Mouse (Mus musculus): Measurements from ENCODE around the gene Vmn1r2.
"Not testable (repeated sequence)": the region's sequence is repeated elsewhere in the genome, so short reads cannot be mapped to it uniquely, and the experiment has no call there.

Vmn1r2 gene

DNA sequence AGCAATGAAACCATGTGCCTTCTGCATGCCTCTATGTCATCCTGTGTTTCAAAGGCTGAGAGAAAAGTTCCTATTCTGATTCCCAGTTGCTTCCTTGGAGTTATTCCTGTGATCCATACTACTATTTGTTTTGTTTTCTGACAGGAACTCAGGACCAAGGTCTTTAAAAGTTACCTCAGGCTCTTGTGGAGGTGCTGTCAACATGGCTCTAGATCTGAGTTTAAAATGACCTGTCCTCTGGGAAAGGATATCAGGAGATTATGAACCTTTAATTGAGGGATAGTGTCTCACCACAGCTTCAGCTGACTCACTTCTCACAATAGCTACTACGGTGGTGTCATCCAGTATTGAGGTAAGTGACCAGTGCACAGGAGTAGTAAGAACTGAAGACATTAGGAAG is at the start of gene Vmn1r2:
Gene Vmn1r2, plus strand, starts transcription at position 301 of the 400 bp plus-strand sequence.
- DNase-seq: not testable (repeated sequence)

DNA sequence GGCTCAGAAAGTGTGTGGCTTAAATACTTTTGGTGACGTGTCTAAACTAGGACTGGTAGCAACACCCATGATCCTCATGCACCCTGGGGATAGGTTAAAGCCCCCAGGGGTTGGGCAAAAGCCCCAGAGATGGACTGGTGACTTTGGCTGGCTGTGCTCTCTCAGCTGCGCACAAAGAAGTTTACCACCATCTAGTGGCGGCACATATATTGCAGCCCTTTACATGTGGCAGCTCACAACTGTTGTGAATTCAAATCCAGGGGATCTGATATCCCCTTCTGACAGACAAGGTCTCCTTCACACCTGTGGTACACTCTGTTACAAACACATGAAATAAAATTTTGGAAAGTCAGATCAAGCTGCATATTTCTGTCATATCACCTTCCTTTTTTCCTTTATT is 19.2 kb upstream of the Vmn1r2 start:
- DNase-seq: not testable (repeated sequence)

DNA sequence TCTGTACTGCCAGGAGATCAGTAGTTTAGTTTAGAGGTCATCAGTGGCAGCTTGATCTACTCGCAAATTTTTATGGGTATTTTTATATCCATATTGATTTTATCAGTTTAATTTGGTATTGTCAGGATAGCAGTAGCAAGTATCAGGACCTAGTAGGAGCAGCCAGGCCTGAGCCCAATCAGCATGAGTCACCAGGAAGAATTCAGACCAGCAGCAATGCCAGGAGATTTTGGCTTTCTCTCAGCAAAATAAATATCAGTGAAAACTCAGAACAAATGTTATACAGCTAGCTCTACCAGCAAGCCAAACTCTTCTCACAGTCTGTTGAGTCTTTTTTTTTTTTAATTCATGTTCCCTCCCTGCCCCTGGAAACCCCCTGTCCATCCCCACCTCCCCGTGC is 13.8 kb upstream of the Vmn1r2 start:
- DNase-seq: not testable (repeated sequence)

DNA sequence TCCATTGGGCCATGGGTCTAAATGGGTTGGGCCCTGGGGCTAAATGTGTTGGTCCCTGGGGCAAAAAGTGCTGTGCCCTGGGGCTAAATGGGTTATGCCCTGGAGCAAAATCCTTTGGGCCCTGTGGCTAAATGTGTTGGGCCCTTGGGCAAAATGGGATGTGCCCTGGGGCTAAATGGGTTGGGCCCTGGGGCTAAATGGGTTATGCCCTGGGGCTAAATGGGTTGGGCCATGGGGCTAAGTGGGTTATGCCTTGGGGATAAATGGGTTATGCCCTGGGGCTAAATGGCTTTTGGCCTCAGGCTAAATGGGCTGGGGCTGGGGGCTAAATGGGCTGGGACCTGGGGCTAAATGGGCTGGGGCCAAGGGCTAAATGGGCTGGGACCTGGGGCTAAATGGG is 2.7 kb upstream of the Vmn1r2 start:
- not testable (repeated sequence) for DNase-seq

DNA sequence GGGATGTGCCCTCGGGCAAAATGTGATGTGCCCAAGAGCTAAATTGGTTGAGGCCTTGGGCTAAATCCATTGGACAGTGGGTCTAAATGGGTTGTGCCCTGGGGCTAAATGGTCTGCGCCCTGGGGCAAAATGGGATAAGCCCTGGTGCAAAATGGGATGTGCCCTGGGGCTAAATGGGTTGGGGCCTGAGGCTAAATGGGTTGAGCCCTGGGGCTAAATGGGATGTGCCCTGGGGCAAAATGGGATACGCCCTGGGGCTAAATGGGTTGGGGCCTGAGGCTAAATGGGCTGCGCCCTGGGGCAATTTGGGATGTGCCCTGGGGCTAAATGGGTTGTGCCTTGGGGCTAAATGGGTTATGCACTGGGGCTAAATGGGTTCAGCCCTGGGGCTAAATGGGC is 2.1 kb upstream of the Vmn1r2 start:
- no peak for DNase-seq

DNA sequence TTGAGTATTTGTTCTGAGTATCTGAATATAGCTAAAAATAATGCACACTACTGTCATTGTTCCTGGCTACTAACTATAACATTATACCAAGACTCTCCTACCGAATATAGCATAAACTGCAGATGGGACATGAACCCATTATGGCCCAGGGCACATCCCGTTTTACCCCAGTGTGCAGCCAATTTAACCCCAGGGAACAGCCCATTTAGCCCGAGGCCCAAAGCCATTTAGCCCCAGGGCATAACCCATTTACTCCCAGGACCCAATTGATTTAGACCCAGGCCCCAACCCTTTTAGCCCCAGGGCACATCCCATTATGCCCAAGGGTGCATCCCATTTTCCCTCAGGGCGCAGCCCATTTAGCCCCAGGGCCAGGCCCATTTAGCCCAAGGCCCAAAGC is 7.5 kb downstream of the Vmn1r2 start:
- DNase-seq: not testable (repeated sequence)

DNA sequence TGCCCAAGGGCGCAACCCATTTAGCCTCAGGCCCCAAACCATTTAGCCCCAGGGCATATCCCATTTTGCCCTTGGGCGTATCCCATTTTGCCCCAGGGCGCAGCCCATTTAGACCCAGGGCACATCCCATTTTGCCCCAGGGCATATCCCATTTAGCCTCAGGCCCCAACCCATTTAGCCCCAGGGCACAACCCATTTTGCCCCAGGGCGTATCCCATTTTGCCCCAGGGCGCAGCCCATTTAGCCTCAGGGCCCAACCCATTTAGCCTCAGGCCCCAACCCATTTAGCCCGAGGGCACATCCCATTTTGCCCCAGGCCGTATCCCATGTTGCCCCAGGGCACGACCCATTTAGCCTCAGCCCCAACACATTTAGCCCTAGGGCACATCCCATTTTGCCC is 8.6 kb downstream of the Vmn1r2 start:
- not testable (repeated sequence) for DNase-seq

DNA sequence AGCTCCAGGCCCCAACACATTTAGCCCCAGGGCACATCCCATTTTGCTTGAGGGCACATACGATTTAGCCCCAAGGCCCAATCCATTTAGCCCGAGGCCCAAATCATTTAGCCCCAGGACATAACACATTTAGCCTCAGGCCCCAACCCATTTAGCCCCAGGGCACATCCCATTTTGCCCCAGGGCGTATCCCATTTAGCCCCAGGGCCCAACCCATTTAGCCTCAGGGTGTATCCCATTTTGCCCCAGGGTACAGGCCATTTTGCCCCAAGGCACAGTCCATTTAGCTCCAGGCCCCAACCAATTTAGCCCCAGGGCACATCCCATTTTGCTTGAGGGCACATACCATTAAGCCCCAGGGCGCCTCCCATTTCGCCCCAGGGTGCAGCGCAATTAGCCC is 9.1 kb downstream of the Vmn1r2 start:
- DNase-seq: not testable (repeated sequence)

DNA sequence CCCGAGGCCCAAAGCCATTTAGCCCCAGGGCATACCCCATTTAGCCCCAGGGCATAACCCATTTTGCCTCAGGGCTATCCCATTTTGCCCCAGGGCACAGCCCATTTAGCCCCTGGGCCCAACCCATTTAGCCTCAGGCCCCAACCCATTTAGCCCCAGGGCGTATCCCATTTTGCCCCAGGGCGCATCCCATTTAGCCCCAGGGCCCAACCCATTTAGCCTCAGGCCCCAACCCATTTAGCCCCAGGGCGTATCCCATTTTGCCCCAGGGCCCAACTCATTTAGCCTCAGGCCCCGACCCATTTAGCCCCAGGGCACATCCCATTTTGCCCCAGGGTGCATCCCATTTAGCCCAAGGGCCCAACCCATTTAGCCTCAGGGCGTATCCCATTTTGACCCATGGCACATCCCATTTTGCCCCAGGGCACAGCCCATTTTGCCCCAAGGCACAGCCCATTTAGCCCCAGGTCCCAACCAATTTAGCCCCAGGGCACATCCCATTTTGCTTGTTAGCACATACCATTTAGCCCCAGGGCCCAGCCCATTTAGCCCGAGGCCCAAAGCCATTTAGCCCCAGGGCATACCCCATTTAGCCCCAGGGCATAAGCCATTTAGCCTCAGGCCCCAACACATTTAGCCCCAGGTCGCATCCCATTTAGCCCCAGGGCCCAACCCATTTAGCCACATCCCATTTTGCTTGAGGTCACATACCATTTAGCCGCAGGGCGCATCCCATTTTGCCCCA is 9.8 kb downstream of the Vmn1r2 start:
- DNase-seq: not testable (repeated sequence)

DNA sequence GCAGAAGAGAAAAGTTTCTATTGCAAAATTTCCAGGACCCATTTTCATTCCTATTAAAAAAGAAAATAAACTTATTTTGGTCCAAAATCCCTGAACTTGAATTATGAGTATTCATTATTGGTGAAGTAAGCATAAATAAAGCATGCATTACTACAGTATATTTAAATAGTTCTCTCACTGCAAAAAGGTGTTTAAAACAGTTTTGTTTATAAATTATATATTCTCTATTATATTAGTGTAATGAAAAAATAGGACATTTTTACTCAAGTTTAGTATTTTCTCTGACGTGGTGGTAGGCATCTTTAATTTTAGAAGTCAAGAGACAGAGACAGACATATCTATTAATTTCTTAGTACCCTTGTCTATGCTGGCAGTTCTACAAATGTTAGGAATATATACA is 18.1 kb downstream of the Vmn1r2 start, which contains the start of gene Vmn1r3:
Gene Vmn1r3, minus strand, starts transcription at position 101 of the 400 bp plus-strand sequence.
- not testable (repeated sequence) for DNase-seq

DNA sequence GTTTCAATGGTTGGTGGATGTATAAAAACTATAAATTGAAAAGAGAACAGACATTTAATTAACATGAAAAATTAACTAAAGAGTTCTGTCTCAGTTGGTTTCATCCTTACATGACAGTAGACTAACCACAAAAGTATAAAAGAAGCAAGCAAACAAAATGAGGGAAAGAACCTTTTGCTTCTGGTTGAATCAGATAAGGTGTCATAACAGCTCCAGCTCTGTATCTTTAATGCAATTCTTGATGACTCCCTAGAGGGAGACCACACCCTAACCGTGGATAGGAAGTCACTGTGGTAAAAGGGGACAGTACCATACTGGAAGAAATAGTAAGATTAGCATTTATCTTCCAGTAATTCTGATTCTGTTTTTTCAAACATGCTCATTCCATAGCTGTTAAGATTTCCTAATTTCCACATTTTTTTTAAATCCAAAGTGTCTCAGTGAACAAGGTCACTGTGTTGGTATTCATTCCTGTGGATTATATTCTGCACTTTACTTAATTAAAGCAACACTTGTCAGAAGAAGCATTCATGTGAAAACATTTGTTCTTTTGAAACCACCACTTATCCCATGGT is 42.6 kb downstream of the Vmn1r2 start:
- not testable (repeated sequence) for DNase-seq

DNA sequence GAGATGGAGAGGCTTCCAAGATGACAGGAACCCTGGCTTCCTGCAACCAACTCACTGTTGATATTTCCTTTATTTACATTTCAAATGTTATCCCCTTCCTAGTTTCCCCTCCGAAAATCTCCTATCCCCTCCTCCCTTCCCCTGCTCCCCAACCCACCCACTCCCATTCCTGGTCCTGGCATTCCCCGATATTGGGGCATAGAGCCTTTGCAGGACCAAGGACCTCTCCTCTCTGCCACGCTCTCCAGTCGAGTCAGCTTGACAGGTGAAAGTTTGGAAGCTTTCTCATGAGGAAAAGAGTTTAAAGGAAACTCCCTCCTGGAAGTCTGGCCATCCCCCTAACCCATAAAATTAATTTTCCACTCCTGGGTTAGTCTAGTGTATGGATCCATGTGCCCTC is 46.2 kb downstream of the Vmn1r2 start:
- not testable (repeated sequence) for DNase-seq

DNA sequence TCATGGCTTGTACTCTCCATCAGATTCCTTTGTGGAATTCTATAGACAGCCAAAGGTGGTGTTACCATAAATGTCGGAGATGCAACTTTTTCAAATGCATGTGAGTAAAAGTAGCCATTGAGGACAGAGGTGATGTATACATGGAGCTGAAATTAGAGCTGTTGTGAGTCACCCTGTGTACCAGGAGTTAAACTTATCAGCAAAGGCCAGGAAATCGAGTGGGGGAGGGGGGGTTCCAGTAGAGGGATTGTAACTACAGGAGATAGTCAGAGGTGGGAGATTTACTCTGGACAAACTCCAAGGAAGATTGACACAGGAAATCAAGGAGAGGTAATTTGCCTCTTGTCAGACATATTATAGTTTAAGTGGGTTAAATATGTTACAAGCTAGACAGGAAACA is 49.3 kb downstream of the Vmn1r2 start:
- not testable (repeated sequence) for DNase-seq

All from kidney, adult 18-20 months (tissue).